Mouse (Mus musculus): ENCODE results near the gene U2surp. TPM values are rescaled to one million over a fixed set of nuclear protein-coding genes. Genes with fewer than 3 reads are reported as not detected.
"Not testable (repeated sequence)": the region's sequence is repeated elsewhere in the genome, so short reads cannot be mapped to it uniquely, and the experiment has no call there.

U2surp gene
- polyA plus RNA-seq, 1 experiment from 2014 or later, result 66.3 TPM

GRCm38 (mm10) chr9:95520563-95520962, 8.8 kb upstream of the U2surp start:
- no peaks in the 10 kb centered on the region for H3K79me2 ChIP-seq (ENCODE audit: inconsistent target)
- no peak overlapping the region for H3K27ac ChIP-seq
- WGBS (ENCODE audit: missing documents), result 96% methylated on average over 5 of the region's 5 CpGs
- H3K36me3 ChIP-seq (ENCODE audit: inconsistent target), result no peaks in the 10 kb centered on the region
- H3K4me3 ChIP-seq (ENCODE audit: inconsistent target), result no peak overlapping the region

DNA sequence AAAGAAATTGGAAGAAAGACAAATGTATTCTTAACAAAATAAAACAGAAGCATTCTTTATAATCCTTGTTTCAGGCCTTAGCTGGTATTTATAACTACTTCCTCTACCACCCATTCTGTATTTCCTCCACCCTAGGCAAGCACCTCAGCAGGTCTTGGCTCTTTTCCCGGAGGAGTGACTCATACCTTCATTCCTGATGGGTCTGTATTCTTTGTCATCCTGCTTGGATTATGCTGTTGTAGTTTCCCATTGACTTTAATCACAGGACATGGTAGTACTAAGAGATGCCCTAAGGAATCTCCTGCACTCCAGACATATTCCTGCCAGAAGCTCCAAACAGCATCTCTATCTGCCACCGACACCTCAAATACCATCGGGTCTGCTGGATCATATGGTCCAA, 2.6 kb upstream of the U2surp start:
- H3K4me3 ChIP-seq (ENCODE audit: inconsistent target); H3K36me3 ChIP-seq (ENCODE audit: inconsistent target); H3K27ac ChIP-seq: not testable (repeated sequence)
- 62% methylated on average over 3 of the region's 3 CpGs for WGBS (ENCODE audit: missing documents)
- H3K79me2 ChIP-seq (ENCODE audit: inconsistent target), result peaks cover 28% of the 10 kb centered on the region

DNA sequence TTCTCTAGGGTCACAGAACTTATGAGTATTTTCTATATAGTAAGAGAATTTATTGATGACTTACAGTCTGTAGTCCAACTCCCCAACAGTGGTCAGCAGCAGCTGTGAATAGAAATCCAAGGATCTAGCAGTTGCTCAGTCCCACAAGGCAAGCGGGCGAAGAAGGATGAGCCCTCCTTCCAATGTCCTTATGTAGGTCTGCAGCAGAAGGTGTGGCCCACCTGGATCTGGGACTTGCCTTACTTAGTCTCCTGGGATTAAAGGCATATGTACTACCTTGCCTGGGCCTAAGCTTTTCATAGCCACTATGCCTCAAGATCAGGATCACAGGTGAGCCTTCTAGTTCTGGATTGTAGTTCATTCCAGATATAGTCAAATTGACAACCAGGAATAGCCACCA, 2.0 kb upstream of the U2surp start:
- WGBS (ENCODE audit: missing documents), result 93% methylated on average over 2 of the region's 2 CpGs

DNA sequence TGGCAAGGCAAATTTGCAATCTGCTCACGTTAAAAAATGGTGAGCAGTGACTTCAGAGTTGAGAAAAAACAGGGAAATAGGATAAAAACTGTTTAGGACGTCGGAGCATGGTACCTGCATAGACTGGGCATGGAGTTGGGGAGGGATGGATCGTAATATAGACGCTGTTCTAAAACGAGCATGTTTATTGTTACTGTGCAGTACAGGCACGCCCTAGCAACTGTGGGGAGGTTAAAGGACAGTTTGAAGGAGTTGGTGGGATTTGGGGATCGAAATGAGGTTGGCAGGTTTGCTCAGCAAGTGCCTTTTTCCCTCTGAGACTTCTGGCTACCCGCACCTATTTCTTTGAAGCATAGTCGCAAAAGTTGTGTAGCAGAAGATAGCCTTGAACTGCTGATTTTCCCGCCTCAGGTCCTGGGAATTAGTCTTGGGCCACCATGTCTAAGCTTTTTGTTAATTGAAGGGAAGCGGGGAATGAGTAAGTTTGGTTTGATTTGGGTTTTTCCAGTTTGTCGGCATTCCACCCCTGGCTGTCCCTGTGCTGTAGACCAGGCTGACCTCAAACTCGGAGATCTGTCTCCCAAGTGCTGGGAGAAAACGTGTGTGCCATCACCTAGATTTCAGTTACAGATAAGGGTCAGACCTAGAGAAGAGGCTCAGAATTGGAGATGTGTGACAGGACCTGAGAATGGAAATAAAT, 685 bp upstream of the U2surp start:
- 34% methylated on average over 15 of the region's 15 CpGs for WGBS (ENCODE audit: missing documents)
- H3K79me2 ChIP-seq (ENCODE audit: inconsistent target), result peaks cover 47% of the 10 kb centered on the region
- peak overlapping the region; percentile 68 for H3K4me3 ChIP-seq (ENCODE audit: inconsistent target)
- H3K27ac ChIP-seq, result peak overlapping the region; percentile 88
- H3K36me3 ChIP-seq (ENCODE audit: inconsistent target), result no peaks in the 10 kb centered on the region

More for the DNA sequence above, 2.0 kb upstream of the U2surp start:
- Histone ChIP-seq H3K79me2 (ENCODE audit: inconsistent target) (peaks cover 34% of the 10 kb centered on the region), H3K4me3 (ENCODE audit: inconsistent target) (no peak overlapping the region), H3K27ac (no peak overlapping the region), H3K36me3 (ENCODE audit: inconsistent target) (no peaks in the 10 kb centered on the region)

DNA sequence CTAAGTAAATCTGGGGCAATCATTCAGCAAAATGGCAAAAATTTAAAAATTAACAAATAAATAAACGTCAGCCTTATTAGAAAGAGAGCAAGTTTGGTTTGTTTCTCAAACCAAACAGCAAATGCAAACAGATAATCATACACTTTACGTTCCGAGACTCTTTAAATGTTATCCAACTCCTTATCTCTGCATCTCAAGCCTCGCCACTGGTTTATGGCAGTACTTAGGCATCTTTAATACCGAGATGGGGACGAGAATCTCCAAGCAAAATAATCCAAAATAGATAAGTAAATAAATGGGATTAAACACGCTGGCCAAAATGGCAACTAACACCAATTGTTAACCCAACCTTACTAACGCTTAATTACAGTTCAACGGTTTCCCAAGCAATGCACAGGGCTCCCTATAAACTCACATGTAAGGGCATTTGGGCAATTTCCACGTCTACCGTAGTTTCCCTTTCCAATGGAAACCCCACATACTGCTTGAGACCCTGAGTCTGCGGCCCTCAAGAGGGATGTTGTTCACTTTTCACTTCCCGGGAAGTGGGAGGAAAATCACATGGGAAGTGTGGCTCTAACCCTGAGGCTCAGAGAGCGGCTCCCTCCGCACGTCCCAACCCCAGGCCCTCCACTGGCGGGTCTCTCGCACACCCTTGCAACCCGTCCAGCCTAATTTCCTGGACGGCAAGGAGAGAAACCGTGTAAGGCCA, 947 bp downstream of the U2surp start:
- no peaks in the 10 kb centered on the region for H3K36me3 ChIP-seq (ENCODE audit: inconsistent target)
- H3K27ac ChIP-seq, result peak overlapping the region; percentile 65
- 9% methylated on average over 21 of the region's 21 CpGs for WGBS (ENCODE audit: missing documents)

DNA sequence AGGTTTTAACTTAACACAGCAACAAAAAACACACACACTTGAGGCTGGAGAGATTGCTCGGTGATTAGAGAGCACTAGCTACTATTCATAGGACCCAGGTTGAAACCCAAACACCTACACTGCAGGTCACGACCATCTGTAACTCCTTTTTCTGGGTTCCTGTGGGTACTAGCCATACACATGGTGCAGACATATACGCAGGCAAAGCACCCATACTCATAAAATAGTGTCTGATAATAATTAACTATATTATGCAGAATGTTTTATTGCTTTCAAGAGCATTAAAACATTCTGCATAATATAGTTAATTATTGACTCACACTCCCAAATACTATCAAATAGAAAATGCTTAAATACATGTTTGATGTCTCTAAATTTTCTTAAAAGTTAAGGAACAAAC, 6.1 kb downstream of the U2surp start:
- 94% methylated on average over 3 of the region's 3 CpGs for WGBS (ENCODE audit: missing documents)
- no peak overlapping the region for H3K27ac ChIP-seq
- peaks cover 100% of the 10 kb centered on the region for H3K79me2 ChIP-seq (ENCODE audit: inconsistent target)
- H3K4me3 ChIP-seq (ENCODE audit: inconsistent target), result no peak overlapping the region
- H3K36me3 ChIP-seq (ENCODE audit: inconsistent target), result no peaks in the 10 kb centered on the region

More for the DNA sequence above, 947 bp downstream of the U2surp start:
- Histone ChIP-seq H3K4me3 (ENCODE audit: inconsistent target) (peak overlapping the region; percentile 96), H3K79me2 (ENCODE audit: inconsistent target) (peaks cover 63% of the 10 kb centered on the region)

GRCm38 (mm10) chr9:95499848-95500247, 11.9 kb downstream of the U2surp start:
- 0 out of 2 replicates have a peak, but pooled peaks cover 5% of the 10 kb centered on the region for H3K36me3 ChIP-seq (ENCODE audit: inconsistent target)
- peaks cover 81% of the 10 kb centered on the region for H3K79me2 ChIP-seq (ENCODE audit: inconsistent target)
- no peak overlapping the region for H3K27ac ChIP-seq
- no peak overlapping the region for H3K4me3 ChIP-seq (ENCODE audit: inconsistent target)

DNA sequence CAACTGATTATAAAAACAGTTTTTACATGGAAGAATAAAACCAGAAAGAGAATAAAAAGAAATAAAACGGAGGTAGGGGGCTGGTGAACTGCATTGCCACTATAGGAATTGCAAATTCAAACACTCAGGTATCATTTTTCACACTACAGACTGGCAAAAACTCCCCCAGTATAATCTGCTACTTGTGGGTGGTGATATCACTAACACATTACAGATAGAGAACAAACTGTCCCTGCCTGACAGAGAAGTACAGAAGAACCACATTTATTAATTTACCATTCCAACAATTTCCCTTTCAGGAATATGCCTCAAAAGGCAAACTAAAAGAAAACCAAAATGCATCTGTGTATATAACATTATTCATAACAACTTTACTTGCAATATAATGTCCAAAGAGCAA, 16.8 kb downstream of the U2surp start:
- Histone ChIP-seq H3K36me3 (ENCODE audit: inconsistent target) (peaks cover 43% of the 10 kb centered on the region), H3K4me3 (ENCODE audit: inconsistent target) (no peak overlapping the region), H3K27ac (no peak overlapping the region), H3K79me2 (ENCODE audit: inconsistent target) (peaks cover 33% of the 10 kb centered on the region)
- 100% methylated on average over 1 of the region's 1 CpGs for WGBS (ENCODE audit: missing documents)

- Histone ChIP-seq H3K4me3 (ENCODE audit: inconsistent target) (no peak overlapping the region), H3K27ac (no peak overlapping the region), H3K36me3 (ENCODE audit: inconsistent target) (peaks cover 57% of the 10 kb centered on the region), H3K79me2 (ENCODE audit: inconsistent target) (peaks cover 16% of the 10 kb centered on the region; the same call in 1 of the 2 replicates)
- WGBS (ENCODE audit: missing documents), result 80% methylated on average over 1 of the region's 3 CpGs
Observed at GRCm38 (mm10) chr9:95493393-95493792, 18.4 kb downstream of the U2surp start.

DNA sequence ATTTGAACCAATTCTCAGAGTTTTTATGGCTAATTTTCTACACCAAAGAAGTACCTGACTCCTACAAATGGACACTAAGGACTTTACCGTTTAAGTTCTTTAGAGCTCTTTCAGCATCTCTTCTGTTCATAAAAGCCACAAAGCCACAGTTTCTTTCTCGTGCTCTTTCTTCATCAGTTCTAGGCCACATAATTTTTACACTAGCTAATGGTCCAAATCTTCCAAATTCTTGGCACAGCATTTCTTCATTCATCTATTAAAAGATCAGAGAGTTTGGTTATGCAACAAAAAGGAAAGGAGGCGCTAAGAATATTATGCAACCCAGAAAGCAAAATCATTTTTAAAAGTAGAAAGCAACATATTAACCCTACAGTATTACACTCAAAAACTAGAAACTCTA, 21.8 kb downstream of the U2surp start:
- peaks cover 75% of the 10 kb centered on the region for H3K36me3 ChIP-seq (ENCODE audit: inconsistent target)
- H3K79me2 ChIP-seq (ENCODE audit: inconsistent target), result no peaks in the 10 kb centered on the region
- WGBS (ENCODE audit: missing documents), result 34% methylated on average over 3 of the region's 3 CpGs
- no peak overlapping the region for H3K4me3 ChIP-seq (ENCODE audit: inconsistent target)
- H3K27ac ChIP-seq, result no peak overlapping the region

DNA sequence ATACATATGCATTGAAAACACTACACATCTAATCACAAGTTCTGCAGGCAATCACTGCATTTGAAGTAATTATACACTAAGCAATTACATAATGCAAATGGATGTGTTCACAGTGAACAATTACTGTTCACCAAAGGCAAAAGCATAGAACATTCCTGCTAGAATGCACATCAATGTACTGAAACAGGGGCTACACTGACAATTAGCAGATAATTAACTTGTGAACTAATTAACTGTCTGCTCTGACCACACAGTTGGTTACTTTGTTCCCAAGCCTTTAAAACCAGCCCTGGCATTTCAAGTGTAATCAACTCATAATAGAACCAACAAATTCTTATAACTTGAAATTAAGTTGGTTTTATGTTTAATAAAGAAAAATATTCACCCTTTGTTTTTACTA, 22.9 kb downstream of the U2surp start:
- H3K79me2 ChIP-seq (ENCODE audit: inconsistent target), result no peaks in the 10 kb centered on the region
- H3K36me3 ChIP-seq (ENCODE audit: inconsistent target), result peaks cover 75% of the 10 kb centered on the region
- no peak overlapping the region for H3K4me3 ChIP-seq (ENCODE audit: inconsistent target)
- H3K27ac ChIP-seq, result no peak overlapping the region

- WGBS (ENCODE audit: missing documents), result 96% methylated on average over 3 of the region's 3 CpGs
- H3K27ac ChIP-seq, result no peak overlapping the region
Observed at GRCm38 (mm10) chr9:95479981-95480380, 31.8 kb downstream of the U2surp start.

DNA sequence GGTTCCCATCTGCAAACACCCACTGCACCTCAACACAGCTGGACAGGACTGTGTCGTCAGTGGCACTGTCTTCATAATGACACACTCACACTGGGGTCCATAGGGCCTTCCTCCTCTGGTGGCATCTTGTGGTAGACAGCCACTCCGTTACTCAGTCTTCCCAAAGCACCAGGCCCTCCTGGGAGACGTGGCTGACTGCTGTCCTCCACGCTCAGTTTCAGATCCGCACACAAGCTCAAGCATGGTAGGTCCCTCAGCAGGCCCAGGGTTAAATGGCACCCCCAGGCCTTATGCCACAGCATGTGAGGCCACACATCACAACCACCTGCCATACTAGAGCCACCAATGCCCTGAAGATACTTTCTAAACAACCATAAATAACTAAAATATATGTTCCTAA, 33.4 kb downstream of the U2surp start:
- Histone ChIP-seq H3K27ac (no peak overlapping the region), H3K36me3 (ENCODE audit: inconsistent target) (peaks cover 79% of the 10 kb centered on the region), H3K4me3 (ENCODE audit: inconsistent target) (no peak overlapping the region), H3K79me2 (ENCODE audit: inconsistent target) (no peaks in the 10 kb centered on the region)
- whole genome bisulfite sequencing (ENCODE audit: missing documents), result 94% methylated on average over 5 of the region's 5 CpGs

More at GRCm38 (mm10) chr9:95479981-95480380, 31.8 kb downstream of the U2surp start:
- Histone ChIP-seq H3K79me2 (ENCODE audit: inconsistent target) (no peaks in the 10 kb centered on the region), H3K36me3 (ENCODE audit: inconsistent target) (peaks cover 79% of the 10 kb centered on the region), H3K4me3 (ENCODE audit: inconsistent target) (no peak overlapping the region)

DNA sequence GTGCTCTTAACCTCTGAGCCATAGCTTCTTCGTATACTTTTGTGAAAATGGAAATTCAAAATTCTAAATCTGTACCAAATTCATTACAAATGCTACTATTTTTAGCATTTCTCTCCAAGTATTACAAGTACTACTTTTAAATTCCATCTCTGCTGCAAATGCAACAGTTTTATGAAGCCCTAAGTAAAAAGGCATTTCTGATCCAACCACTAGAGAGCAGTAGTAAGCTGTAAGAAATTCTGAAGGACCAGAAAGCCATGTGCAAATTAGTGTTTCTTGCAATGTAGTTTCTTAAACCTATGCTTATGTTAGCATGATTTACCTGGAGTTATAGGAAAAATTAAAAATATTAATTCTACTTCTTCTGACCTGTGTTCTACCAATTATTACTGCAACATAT, 38.9 kb downstream of the U2surp start:
- H3K4me3 ChIP-seq (ENCODE audit: inconsistent target), result no peak overlapping the region
- peaks cover 76% of the 10 kb centered on the region; the same call in 1 of the 2 replicates for H3K36me3 ChIP-seq (ENCODE audit: inconsistent target)
- 80% methylated on average over 1 of the region's 1 CpGs for WGBS (ENCODE audit: missing documents)
- H3K79me2 ChIP-seq (ENCODE audit: inconsistent target), result no peaks in the 10 kb centered on the region
- no peak overlapping the region for H3K27ac ChIP-seq

DNA sequence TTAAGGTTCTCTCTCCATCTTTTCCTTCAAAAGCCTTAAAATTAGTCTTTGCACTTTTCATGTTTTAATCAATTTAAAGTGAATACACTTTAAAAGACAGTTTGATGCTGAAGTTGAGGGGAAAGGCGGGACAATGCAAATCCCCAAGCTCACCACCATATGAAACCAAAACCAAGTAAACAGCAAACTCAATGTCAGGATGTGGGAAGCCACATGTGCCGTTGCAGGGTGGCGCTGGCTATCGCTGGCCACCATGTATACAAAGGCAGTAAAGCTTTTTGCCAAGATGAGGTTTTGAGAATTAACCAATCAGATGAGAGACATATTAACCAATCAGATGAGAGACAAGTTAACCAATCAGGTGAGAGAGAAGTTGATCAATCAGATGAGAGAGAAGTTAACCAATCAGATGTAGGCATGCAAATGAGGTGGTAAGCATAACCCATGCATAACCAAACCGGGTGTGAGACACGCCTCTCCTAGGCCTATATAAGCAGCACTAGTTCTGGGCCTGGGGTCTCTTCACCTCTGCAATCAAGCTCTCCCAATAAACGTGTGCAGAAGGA, 42.7 kb downstream of the U2surp start:
- not testable (repeated sequence) for H3K27ac ChIP-seq; H3K79me2 ChIP-seq (ENCODE audit: inconsistent target); H3K4me3 ChIP-seq (ENCODE audit: inconsistent target)
- peaks cover 64% of the 10 kb centered on the region for H3K36me3 ChIP-seq (ENCODE audit: inconsistent target)
- 66% methylated on average over 7 of the region's 7 CpGs for WGBS (ENCODE audit: missing documents)

Data from macrophage (primary cell).